Mouse (Mus musculus): ENCODE results near the gene Kifc5b. TPM values are rescaled to one million over a fixed set of nuclear protein-coding genes. Genes with fewer than 3 reads are reported as not detected.

Gene Kifc5b
- polyA plus RNA-seq, 1 experiment: 8.3 TPM

DNA sequence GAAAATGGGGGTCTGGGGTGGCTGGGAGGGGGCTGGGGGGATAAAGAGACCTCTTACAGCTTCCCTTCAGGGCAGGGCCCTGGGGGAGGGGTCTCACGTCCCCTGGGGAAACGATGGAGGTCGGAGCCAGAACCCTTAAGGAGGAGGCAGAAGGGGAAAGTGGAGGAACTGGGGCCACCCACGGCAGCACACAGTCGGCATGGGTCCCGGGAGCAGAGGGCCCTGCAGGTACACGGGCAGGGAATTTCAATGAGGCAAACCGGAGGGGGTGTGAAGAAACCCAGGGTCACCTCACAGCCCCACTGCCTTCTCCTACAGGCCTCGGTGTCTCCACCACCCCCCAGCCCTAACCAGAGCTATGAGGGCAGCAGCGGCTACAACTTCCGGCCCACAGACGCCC, 19.6 kb downstream of the Kifc5b start:
- H3K4me3 ChIP-seq (ENCODE audit: insufficient read depth, low read length): no peak overlapping the region
- H3K4me1 ChIP-seq (ENCODE audit: control insufficient read depth, insufficient read depth, low read length): peaks cover 14% of the 10 kb centered on the region
- no peak overlapping the region for H3K27ac ChIP-seq (ENCODE audit: insufficient read depth, low read depth, low read length)
- TF ChIP-seq POLR2A (IDR thresholded peaks at IDR 0.05; ENCODE audit: borderline replicate concordance, low read depth, low read length) (no peak), CTCF (IDR thresholded peaks at IDR 0.05; ENCODE audit: low read depth, low read length) (no peak)

DNA sequence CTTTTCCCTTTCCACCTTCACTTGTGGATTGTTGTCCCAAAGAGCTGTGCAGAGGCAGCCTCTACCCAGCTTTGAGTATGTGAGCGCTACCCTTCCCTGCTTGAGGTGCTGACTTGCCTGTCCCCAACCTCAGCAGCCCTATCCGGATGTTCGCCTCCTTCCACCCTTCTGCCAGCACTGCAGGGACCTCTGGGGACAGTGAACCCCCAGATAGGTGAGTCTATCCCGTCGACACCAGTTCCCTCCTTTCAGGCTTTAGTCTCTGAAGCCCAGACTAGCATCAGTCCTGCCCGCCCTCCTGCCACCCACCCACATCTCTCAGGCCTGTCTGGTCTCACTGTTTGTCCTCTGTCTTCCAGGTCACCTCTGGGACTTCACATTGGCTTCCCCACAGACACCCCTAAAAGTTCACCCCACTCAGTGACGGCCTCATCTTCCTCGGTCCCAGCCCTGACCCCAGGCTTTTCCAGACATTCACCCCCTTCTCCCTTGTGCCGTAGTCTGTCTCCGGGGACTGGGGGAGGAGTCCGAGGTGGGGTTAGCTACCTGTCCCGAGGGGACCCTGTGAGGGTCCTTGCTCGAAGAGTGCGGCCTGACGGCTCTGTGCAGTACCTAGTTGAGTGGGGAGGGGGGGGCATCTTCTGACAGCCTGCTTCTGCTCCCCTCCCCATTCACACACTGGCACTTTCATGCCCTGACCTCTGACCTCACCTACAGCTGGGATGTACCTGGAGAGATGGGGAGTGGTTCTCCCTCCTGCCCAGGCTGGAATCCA, 20.2 kb downstream of the Kifc5b start:
- Histone ChIP-seq H3K27ac (ENCODE audit: insufficient read depth, low read depth, low read length) (no peak overlapping the region), H3K4me1 (ENCODE audit: control insufficient read depth, insufficient read depth, low read length) (peaks cover 16% of the 10 kb centered on the region), H3K4me3 (ENCODE audit: insufficient read depth, low read length) (no peak overlapping the region)
- TF ChIP-seq CTCF (IDR thresholded peaks at IDR 0.05; ENCODE audit: low read depth, low read length): no peak
- TF ChIP-seq POLR2A (IDR thresholded peaks at IDR 0.05; ENCODE audit: borderline replicate concordance, low read depth, low read length): no peak

DNA sequence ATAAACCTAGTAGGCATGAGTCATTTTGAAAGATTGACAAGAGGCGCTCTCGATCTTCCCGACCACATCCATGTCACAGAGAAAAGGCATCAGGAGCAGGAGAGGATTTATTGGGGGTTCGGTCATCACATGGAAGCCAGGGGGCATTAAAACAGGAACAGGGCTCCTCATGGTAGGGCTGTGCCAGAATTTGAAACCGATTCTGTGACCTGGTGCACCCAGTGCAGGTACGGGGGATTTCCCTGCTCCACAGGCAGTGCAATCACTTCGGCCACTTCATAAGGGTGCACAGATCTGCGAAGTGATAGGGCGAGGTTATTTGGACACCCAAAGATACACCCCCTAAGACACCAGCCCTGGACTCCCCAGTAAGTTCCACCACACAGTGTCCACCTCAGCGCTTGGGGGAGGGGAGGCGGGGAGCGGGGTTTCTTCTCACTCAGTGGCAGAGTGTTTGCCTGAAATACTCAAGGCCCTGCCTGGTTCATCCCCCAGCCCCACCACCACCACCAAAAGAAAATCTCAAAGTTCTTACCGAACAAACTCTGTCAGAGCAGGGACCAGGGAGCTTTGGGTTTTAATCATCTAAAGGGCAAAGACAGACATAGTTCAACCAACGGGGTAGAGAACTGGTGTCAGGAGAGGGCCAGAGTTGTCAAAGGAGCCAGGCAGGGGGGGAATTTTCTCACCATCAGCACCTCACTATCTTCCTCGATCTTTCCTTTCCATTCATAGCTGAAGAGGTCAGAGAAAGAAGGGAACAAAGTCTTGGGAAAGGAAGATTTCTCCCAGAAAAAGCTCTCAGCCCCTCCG, 21.2 kb downstream of the Kifc5b start:
- TF ChIP-seq CTCF (IDR thresholded peaks at IDR 0.05; ENCODE audit: low read depth, low read length): no peak
- TF ChIP-seq POLR2A (IDR thresholded peaks at IDR 0.05; ENCODE audit: borderline replicate concordance, low read depth, low read length): no peak
- Histone ChIP-seq H3K4me3 (ENCODE audit: insufficient read depth, low read length) (peak overlapping the region; percentile 84), H3K4me1 (ENCODE audit: control insufficient read depth, insufficient read depth, low read length) (peaks cover 21% of the 10 kb centered on the region), H3K27ac (ENCODE audit: insufficient read depth, low read depth, low read length) (peak overlapping the region; percentile 79)

DNA sequence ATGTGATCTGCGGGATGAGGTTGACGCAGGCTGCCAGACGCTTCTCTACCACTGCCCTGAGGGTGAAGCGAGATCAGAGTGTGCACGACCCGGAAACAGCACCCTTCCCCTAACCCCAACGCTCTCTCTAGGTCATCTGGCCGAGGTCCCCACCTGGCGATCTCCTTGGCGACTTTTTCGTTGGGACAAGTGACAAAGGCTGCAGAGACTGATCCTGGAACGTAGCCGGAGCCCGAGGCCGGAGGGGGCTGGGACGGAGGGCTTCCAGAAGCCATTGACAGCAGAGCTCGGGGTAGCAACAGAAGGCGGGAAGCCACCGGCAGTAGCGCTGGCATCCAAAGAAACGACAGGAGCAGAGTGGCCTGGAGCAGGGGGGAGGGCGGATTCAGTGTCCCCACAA, 21.8 kb downstream of the Kifc5b start:
- Histone ChIP-seq H3K4me3 (ENCODE audit: insufficient read depth, low read length) (peak overlapping the region; percentile 84), H3K27ac (ENCODE audit: insufficient read depth, low read depth, low read length) (peak overlapping the region; percentile 79), H3K4me1 (ENCODE audit: control insufficient read depth, insufficient read depth, low read length) (peaks cover 20% of the 10 kb centered on the region)
- TF ChIP-seq CTCF (IDR thresholded peaks at IDR 0.05; ENCODE audit: low read depth, low read length): no peak
- no peak for TF ChIP-seq POLR2A (IDR thresholded peaks at IDR 0.05; ENCODE audit: borderline replicate concordance, low read depth, low read length)

DNA sequence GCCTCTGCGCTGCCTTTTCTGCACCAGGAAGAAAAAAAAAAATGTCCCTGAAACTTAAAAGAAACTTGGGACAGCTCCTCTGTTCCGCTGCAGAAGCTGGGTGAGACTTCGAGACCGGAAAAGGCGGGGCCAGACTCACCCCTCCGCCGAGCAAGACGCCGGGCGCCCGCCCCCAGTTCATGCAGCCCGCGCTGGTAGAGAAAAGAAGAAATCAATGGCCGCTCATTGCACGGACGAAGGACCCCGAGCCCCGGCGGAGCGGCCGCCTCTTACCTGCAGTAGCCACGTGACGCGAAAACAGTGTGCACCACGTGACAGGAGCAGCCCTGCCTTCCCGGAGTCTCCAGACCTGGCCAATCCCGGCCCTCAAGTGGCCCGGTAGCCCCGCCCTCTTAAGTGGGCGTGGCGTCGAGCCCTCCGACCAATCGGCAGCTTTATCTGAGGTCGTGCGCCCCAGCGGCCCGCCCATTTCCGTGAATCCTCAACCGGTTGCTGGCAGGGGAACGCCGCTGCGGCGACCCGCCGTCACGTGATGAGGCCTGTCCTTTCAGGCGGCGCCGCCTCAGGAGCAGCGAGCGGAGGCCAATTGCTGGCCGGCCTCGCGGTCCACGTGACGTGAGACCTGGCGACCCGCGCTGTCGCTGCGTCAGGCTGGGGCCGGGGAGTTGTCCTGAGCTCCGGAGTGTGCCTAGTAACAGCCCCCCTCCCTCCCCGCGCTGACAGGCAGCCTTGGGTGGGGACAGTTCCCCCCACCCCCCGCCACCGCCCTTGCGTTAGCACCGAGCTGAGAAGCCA, 22.5 kb downstream of the Kifc5b start, which contains the start of gene Cuta:
TSS of gene Cuta (minus strand) at position 392 of the 795 bp plus-strand sequence.
- peaks cover 18% of the 10 kb centered on the region for H3K4me1 ChIP-seq (ENCODE audit: control insufficient read depth, insufficient read depth, low read length)
- 0 out of 2 replicates have a peak, but pooled peaks have one; percentile 52 for TF ChIP-seq POLR2A (IDR thresholded peaks at IDR 0.05; ENCODE audit: borderline replicate concordance, low read depth, low read length)
- TF ChIP-seq CTCF (IDR thresholded peaks at IDR 0.05; ENCODE audit: low read depth, low read length): no peak
- peak within 1 kb of the TSS; percentile 79 for H3K27ac ChIP-seq (ENCODE audit: insufficient read depth, low read depth, low read length)
- peak within 1 kb of the TSS; percentile 84 for H3K4me3 ChIP-seq (ENCODE audit: insufficient read depth, low read length)

DNA sequence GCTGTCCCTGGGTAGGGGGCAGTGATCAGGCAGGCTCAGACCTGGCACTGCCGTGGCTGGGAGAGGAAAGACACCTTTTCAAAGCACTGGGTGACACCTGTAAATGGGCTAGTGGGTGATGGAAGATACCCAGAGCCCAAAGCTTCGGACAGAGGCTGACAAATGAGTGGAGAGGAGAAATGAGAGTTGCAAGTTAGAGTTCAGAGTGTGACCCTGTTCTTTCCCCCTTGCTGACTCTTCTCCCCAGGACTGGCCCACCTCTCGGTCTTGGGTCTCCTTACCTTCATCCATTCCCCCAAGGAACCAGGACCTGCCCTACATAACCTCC, 23.0 kb downstream of the Kifc5b start:
- H3K4me3 ChIP-seq (ENCODE audit: insufficient read depth, low read length): peak overlapping the region; percentile 60
- H3K27ac ChIP-seq (ENCODE audit: insufficient read depth, low read depth, low read length): peak overlapping the region; percentile 71
- TF ChIP-seq CTCF (IDR thresholded peaks at IDR 0.05; ENCODE audit: low read depth, low read length): no peak
- TF ChIP-seq POLR2A (IDR thresholded peaks at IDR 0.05; ENCODE audit: borderline replicate concordance, low read depth, low read length): no peak
- peaks cover 18% of the 10 kb centered on the region for H3K4me1 ChIP-seq (ENCODE audit: control insufficient read depth, insufficient read depth, low read length)

DNA sequence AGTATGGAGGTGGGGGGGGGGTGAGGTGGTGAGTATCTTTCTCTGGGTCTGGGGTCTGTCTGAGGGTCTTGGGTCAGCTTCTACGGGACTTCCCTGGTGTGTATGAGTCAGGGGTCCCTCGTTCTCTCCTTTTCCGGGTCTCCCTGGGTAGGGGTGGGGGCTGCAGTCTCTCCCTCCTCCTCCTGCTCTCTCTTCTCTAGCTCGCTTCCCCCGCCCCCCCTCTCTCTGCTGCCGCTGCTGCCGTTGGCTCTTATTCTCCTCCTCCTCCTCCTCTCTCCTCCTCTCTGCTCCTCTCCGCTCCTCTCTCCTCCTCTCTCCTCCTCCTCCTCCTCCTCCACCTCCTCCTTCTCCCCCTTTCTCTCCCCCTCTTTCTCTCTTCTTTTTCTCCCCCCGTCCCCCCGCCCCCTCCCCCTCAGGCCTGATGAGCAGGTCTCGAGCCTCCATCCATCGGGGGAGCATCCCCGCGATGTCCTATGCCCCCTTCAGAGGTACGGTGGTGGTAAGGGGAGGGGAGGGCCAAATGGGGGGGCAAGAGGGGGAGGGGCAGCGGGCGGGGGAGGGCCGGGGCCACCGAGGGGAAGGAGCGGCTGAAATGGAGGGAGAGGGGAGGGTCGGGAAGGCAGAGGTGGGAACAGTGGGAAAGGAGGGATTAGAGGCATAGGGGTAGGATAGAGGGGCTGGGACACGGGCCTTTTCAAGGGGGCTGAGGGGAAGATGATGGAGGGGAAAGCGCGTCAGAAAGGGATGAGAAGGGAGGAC, 24.3 kb downstream of the Kifc5b start, which contains the start of gene Syngap1:
TSS of gene Syngap1 (plus strand) at position 223 of the 759 bp plus-strand sequence.
- no peak for TF ChIP-seq POLR2A (IDR thresholded peaks at IDR 0.05; ENCODE audit: borderline replicate concordance, low read depth, low read length)
- no peak for TF ChIP-seq CTCF (IDR thresholded peaks at IDR 0.05; ENCODE audit: low read depth, low read length)
- peak within 1 kb of the TSS; percentile 71 for H3K27ac ChIP-seq (ENCODE audit: insufficient read depth, low read depth, low read length)
- H3K4me1 ChIP-seq (ENCODE audit: control insufficient read depth, insufficient read depth, low read length): peaks cover 18% of the 10 kb centered on the region
- peak within 1 kb of the TSS; percentile 60 for H3K4me3 ChIP-seq (ENCODE audit: insufficient read depth, low read length)

DNA sequence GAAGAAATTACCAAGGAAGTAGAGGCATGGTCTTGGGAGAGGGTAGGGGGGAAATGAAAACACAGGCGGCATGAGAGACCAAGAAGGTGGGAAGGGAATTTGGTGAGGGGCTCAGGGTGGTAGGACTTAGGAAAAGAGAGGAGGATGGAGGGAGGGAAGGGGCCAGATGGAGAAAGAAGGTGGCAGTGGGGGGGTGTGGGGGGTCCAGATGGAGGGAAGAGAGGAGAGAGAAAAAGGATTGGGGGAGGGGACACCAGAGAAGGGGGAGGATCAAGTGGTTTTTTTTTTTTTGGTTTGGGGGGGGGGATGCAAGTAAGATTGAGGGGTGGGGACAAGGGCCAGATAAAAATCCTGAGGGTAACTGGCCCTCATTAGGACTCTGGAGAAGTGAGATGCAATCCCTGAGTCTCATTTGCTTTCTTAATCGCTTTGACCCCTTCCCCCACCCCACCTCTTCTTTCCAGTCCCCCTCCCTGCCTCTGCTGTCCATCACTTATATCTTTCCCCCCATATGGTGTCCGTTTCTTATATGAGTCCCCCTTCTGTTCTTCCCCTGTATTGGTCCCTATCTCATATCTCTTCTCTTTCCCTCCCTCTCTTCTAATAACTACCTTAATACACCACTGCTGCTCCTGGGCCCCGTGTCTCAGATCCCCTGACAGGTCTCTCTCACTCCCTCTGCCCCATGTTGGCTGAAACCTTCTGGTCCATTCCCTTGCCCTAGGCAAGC, 25.1 kb downstream of the Kifc5b start:
- no peak for TF ChIP-seq POLR2A (IDR thresholded peaks at IDR 0.05; ENCODE audit: borderline replicate concordance, low read depth, low read length)
- no peak for TF ChIP-seq CTCF (IDR thresholded peaks at IDR 0.05; ENCODE audit: low read depth, low read length)
- Histone ChIP-seq H3K27ac (ENCODE audit: insufficient read depth, low read depth, low read length) (peak overlapping the region; percentile 59), H3K4me3 (ENCODE audit: insufficient read depth, low read length) (no peak overlapping the region), H3K4me1 (ENCODE audit: control insufficient read depth, insufficient read depth, low read length) (peaks cover 18% of the 10 kb centered on the region)
